Mouse (Mus musculus): ENCODE measurements around the gene Actr8.

DNA sequence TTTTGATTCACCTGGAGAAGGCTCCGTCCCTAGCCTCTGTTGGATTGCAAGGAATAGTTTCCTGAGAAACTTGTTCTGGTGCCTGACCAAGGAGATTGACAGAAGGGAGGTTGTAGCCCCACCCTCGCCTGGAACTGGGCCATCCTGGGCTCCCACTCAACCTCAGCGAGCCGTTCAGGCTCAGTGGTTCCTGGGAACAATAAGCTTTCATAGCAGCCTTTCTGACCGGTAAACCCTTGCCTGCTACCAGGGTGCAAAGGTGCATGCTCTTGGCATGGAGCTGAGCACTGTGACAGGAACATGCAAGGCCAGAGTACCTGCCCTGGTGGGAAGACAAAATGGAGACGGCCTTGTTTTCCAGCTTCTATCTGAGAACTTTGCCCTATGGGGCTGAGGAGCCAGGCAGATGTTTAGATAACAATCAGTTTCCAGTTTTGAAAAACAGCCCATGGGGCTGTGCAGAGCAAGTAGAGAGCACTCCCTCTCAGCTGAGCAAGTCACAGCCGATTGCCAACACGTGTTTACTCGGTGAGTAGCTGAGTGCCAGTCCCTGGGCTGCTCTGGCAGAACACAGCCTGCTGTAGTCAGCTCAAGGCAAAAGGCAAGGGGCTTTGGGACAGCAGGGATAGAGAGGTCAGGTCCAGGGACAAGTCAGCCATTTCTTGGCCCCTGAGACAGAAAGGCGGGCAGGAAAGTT lies 31.9 kb downstream of the Actr8 start:
- TF ChIP-seq CTCF (IDR thresholded peaks at IDR 0.05; ENCODE audit: low read depth) = no peak
- TF ChIP-seq EP300 (optimal IDR thresholded peaks at IDR 0.05) = no peak

Measured in stomach, postnatal 0 days (tissue).